Mouse (Mus musculus): ENCODE measurements around the gene Alad. TPM values are rescaled to one million over a fixed set of nuclear protein-coding genes. Genes with fewer than 3 reads are reported as not detected.

Alad gene
- polyA plus RNA-seq, 1 experiment from 2014 or later = 142 TPM

Other genes with a start within 250 kb of the Alad start
- gene Fkbp15, start 159.4 kb downstream of the Alad start, polyA plus RNA-seq (2015; fragmentation: Nextera tagmentation; extraction: Ambion mirVana) = 24.9 and 28.5 TPM in 2 replicates
- 59.0 and 64.3 TPM in 2 replicates for gene Slc31a1, start 159.2 kb downstream of the Alad start, polyA plus RNA-seq (2015; fragmentation: Nextera tagmentation; extraction: Ambion mirVana)
- gene Cdc26, start 111.3 kb downstream of the Alad start, polyA plus RNA-seq (2015; fragmentation: Nextera tagmentation; extraction: Ambion mirVana) = 136 and 146 TPM in 2 replicates
- 18.6 and 19.1 TPM in 2 replicates for gene Prpf4, start 111.1 kb downstream of the Alad start, polyA plus RNA-seq (2015; fragmentation: Nextera tagmentation; extraction: Ambion mirVana)
- not detected in 2 replicates for gene Rnf183, start 84.7 kb downstream of the Alad start, polyA plus RNA-seq (2015; fragmentation: Nextera tagmentation; extraction: Ambion mirVana)
- 6.2 and 7.8 TPM in 2 replicates for gene Wdr31, start 49.0 kb downstream of the Alad start, polyA plus RNA-seq (2015; fragmentation: Nextera tagmentation; extraction: Ambion mirVana)
- 28.4 and 29.9 TPM in 2 replicates for gene Bspry, start 39.9 kb downstream of the Alad start, polyA plus RNA-seq (2015; fragmentation: Nextera tagmentation; extraction: Ambion mirVana)
- 27.3 and 30.7 TPM in 2 replicates for gene Hdhd3, start 16.5 kb downstream of the Alad start, polyA plus RNA-seq (2015; fragmentation: Nextera tagmentation; extraction: Ambion mirVana)
- gene Pole3, start 5.2 kb upstream of the Alad start, polyA plus RNA-seq (2015; fragmentation: Nextera tagmentation; extraction: Ambion mirVana) = 70.9 and 77.3 TPM in 2 replicates
- 0.19 and 0.35 TPM in 2 replicates for gene 4933430I17Rik, start 5.5 kb upstream of the Alad start, polyA plus RNA-seq (2015; fragmentation: Nextera tagmentation; extraction: Ambion mirVana)
- 46.8 and 48.0 TPM in 2 replicates for gene Rgs3, start 39.9 kb upstream of the Alad start, polyA plus RNA-seq (2015; fragmentation: Nextera tagmentation; extraction: Ambion mirVana)